Mouse (Mus musculus) embryonic fibroblast, embryonic 13.5 days (primary cell): ENCODE data around the gene Gnl1.

ENCODE experiments used
- CTCF ChIP-seq: IDR thresholded peaks from 2 replicates; pipeline ENCODE4 v1.5.1; 2011; ENCODE audit warnings: mild to moderate bottlenecking, control low read depth, low read length, moderate library complexity, borderline replicate concordance; ENCODE audit not compliant: insufficient read depth
- POLR2A ChIP-seq: IDR thresholded peaks from 2 replicates; pipeline ENCODE4 v1.6.1; 2011; ENCODE audit warnings: low read depth, mild to moderate bottlenecking, control low read depth, low read length, moderate library complexity

GRCm38 (mm10) chr17:36003331-36003730 is 23.7 kb downstream of the Gnl1 start:
- TF ChIP-seq CTCF (no peak), POLR2A (no peak)
